Mouse (Mus musculus): ENCODE measurements at regions not wholly inside any gene's neighbourhood (a gene's known extent, or its start where the extent isn't known, plus 50 kb on each side); places are given as distances from the start of the nearest gene placed in this dataset.

DNA sequence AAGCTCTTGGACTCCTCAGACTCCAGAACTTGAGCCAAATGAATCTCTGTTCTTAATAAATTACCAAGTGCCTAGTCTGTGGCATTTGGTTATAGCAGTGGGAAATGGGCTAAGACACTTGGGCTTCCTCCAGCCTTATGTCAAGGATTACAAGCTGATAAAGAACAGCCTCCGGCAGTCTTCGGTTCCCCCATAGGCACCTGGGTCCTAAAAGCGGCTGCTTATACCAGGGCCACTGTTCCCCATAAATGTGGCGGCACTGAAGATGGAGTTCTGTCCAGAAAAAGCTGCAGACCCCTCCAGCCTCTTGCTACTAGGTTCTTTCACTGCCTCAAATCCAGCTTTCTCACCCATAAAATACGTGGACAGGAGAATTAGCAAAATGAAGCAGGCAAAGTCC, 87.6 kb downstream of the Il9r start:
- no peak for DNase-seq (ENCODE audit: low read depth, low spot score)
- TF ChIP-seq POLR2AphosphoS5 (IDR thresholded peaks at IDR 0.05; ENCODE audit: borderline replicate concordance, low read depth, low read length): no peak
- TF ChIP-seq TCF12 (IDR thresholded peaks at IDR 0.05; ENCODE audit: low read depth, low read length): no peak
- TF ChIP-seq RAD21 (IDR thresholded peaks at IDR 0.05; ENCODE audit: low read depth, low read length): no peak
- TF ChIP-seq MAFK (IDR thresholded peaks at IDR 0.05; ENCODE audit: borderline replicate concordance, low read depth, low read length): no peak
- Histone ChIP-seq H3K4me3 (ENCODE audit: control insufficient read depth in 1 of 2, insufficient read depth in 1 of 2, low read depth in 2 of 2, low read length in 2 of 2) (no peak overlapping the region), H3K36me3 (ENCODE audit: control insufficient read depth in 1 of 2, insufficient read depth in 2 of 2, low read length in 2 of 2) (no peaks in the 10 kb centered on the region), H3K9ac (ENCODE audit: control insufficient read depth, low read depth, low read length, poor library complexity, severe bottlenecking) (no peak overlapping the region), H3K27ac (ENCODE audit: control insufficient read depth, low read depth, low read length) (no peak overlapping the region), H3K4me1 (ENCODE audit: control insufficient read depth in 1 of 2, insufficient read depth in 2 of 2, low read length in 2 of 2) (no peaks in the 10 kb centered on the region), H3K79me2 (ENCODE audit: control insufficient read depth, insufficient read depth, low read length, poor library complexity) (no peaks in the 10 kb centered on the region), H3K9me3 (replicated peaks; ENCODE audit: insufficient read depth, low read length) (no peaks in the 10 kb centered on the region), H3K27me3 (ENCODE audit: control insufficient read depth in 1 of 2, insufficient read depth in 2 of 2, low read length in 2 of 2) (peaks cover 3 to 14% of the 10 kb centered on the region in 2 experiments; a peak in 3 of 4 replicates)

GRCm38 (mm10) chr11:32111841-32112240, 88.2 kb downstream of the Il9r start:
- DNase-seq (ENCODE audit: low read depth, low spot score): no peak
- Histone ChIP-seq H3K9me3 (replicated peaks; ENCODE audit: insufficient read depth, low read length) (no peaks in the 10 kb centered on the region), H3K4me3 (ENCODE audit: control insufficient read depth in 1 of 2, insufficient read depth in 1 of 2, low read depth in 2 of 2, low read length in 2 of 2) (no peak overlapping the region), H3K4me1 (ENCODE audit: control insufficient read depth in 1 of 2, insufficient read depth in 2 of 2, low read length in 2 of 2) (no peaks in the 10 kb centered on the region), H3K36me3 (ENCODE audit: control insufficient read depth in 1 of 2, insufficient read depth in 2 of 2, low read length in 2 of 2) (no peaks in the 10 kb centered on the region), H3K27me3 (ENCODE audit: control insufficient read depth in 1 of 2, insufficient read depth in 2 of 2, low read length in 2 of 2) (peaks cover 4 to 13% of the 10 kb centered on the region in 2 experiments; a peak in 3 of 4 replicates), H3K27ac (ENCODE audit: control insufficient read depth, low read depth, low read length) (no peak overlapping the region), H3K79me2 (ENCODE audit: control insufficient read depth, insufficient read depth, low read length, poor library complexity) (no peaks in the 10 kb centered on the region), H3K9ac (ENCODE audit: control insufficient read depth, low read depth, low read length, poor library complexity, severe bottlenecking) (no peak overlapping the region)
- TF ChIP-seq SIN3A (IDR thresholded peaks at IDR 0.05; ENCODE audit: low read length): no peak
- TF ChIP-seq ZNF384 (IDR thresholded peaks at IDR 0.05; ENCODE audit: low read depth, low read length): no peak
- TF ChIP-seq NELFE (IDR thresholded peaks at IDR 0.05; ENCODE audit: low read depth, low read length): no peak
- TF ChIP-seq TCF12 (IDR thresholded peaks at IDR 0.05; ENCODE audit: low read depth, low read length): no peak
- no peak for TF ChIP-seq UBTF (IDR thresholded peaks at IDR 0.05; ENCODE audit: borderline replicate concordance, insufficient read depth, low read depth, low read length)
- no peak for TF ChIP-seq CTCF (IDR thresholded peaks at IDR 0.05 in 2 of 3, conservative IDR thresholded peaks at IDR 0.05 in 1 of 3; ENCODE audit: control insufficient read depth in 1 of 3, insufficient read depth in 1 of 3, low read depth in 2 of 3, low read length in 3 of 3, poor library complexity in 1 of 3, severe bottlenecking in 1 of 3)
- no peak for TF ChIP-seq EP300 (IDR thresholded peaks at IDR 0.05; ENCODE audit: low read depth in 1 of 2, low read length in 2 of 2)
- TF ChIP-seq MAZ (IDR thresholded peaks at IDR 0.05; ENCODE audit: low read depth, low read length): no peak
- no peak for TF ChIP-seq USF2 (IDR thresholded peaks at IDR 0.05; ENCODE audit: borderline replicate concordance in 1 of 2, insufficient read depth in 1 of 2, low read depth in 1 of 2, low read length in 2 of 2)
- no peak for TF ChIP-seq GABPA (IDR thresholded peaks at IDR 0.05; ENCODE audit: low read depth, low read length)
- TF ChIP-seq ZMIZ1 (IDR thresholded peaks at IDR 0.05; ENCODE audit: low read depth, low read length): no peak
- no peak for TF ChIP-seq ZKSCAN1 (IDR thresholded peaks at IDR 0.05; ENCODE audit: low read depth, low read length)
- no peak for TF ChIP-seq KAT2A (conservative IDR thresholded peaks at IDR 0.05; ENCODE audit: low read depth, low read length)
- TF ChIP-seq MXI1 (IDR thresholded peaks at IDR 0.05; ENCODE audit: low read depth, low read length): no peak
- no peak for TF ChIP-seq MAX (IDR thresholded peaks at IDR 0.05; ENCODE audit: low read length)
- TF ChIP-seq POLR2A (IDR thresholded peaks at IDR 0.05; ENCODE audit: control insufficient read depth in 1 of 2, insufficient read depth in 1 of 2, low read depth in 1 of 2, low read length in 2 of 2, poor library complexity in 1 of 2): no peak
